Mouse (Mus musculus) lung, postnatal 25 days (tissue): ENCODE data around the gene Lhfpl2.

Experiments used
- DNase-seq: peaks from one replicate; pipeline ENCODE4 v3.0.0; 2022; ENCODE audit warnings: low spot score

Gene Lhfpl2

DNA sequence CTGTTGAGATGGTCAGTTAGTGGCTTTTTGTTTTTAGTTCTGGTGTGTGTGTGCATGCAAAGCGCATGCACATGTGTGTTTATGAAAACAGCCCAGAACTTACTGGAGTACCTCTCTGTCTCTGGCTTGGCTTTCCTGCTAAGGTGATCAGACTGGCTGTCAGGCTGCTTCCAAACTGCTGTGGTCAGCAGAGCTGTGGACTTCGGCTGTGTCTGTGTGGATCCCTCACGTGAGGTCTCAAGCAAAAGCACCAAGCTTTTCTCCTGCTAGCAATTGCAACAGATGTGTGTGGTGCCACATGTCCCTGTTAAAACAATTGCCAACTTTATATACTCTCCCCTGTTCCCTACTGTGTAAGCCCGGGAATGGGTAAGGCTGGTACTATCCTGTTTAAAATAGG lies 82.8 kb downstream of the Lhfpl2 start:
- no peak for DNase-seq

- DNase-seq: no peak
Observed at GRCm38 (mm10) chr13:94143063-94143652, 85.6 kb downstream of the Lhfpl2 start.

DNA sequence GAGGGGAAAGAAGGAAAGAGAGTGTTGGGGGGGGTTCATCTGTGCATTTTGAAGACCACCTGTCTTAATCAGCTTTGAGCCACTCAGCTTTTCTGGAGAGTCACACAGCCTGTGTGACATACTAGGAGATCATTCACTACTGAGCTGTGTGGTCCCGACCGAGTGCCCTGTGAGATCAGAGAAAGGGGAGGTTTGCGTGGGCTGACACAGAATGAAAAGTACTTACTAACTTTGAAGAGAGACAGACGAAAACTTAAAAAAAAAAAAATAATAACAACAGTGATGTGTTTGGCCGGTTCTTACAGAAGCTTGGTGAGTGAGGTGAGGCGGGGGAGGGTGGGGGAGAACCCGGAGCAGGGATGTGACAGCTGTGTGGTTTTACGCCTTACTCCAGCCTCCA lies 86.9 kb downstream of the Lhfpl2 start:
- DNase-seq: no peak

GRCm38 (mm10) chr13:94147257-94147656 lies 89.7 kb downstream of the Lhfpl2 start:
- DNase-seq: peak; percentile 37

DNA sequence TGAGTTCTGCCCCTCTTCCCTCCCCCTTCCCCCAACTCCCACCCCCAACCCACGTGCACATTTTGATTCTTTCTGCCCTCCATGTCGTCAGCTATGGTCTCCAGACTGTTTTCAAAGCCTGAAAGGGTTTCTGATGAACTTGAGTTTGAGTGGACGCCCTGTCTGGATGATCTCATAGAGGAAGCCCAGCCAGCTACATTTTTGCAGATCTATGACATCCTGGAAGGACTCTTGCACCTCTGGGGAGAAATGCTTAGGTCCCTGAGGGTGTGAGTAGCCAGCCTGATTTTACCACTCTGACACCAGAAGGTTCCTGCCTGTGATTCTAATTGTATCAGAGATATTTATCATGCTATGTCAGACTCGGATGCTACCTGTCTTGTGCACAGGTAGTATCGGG lies 91.4 kb downstream of the Lhfpl2 start:
- DNase-seq: no peak

DNA sequence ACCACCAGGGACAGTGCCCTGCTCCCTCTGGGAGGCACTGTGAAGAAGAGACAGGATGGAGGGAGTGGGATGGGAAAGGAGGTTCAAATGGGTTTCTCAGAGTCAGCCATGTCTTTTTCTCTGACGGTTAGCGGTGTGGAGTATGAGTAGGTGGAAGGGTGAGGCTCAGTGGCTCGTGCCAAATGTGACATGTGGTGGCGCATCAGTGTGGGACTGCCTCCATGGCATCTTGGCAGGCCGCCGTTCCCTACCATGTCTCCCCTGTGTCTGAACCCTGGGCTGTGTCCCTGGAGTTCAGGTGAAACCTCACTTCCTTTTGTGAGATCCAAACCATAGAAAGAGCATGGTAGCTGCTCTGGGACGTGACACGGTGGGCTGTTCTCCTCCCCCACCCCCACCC lies 92.2 kb downstream of the Lhfpl2 start:
- no peak for DNase-seq

DNA sequence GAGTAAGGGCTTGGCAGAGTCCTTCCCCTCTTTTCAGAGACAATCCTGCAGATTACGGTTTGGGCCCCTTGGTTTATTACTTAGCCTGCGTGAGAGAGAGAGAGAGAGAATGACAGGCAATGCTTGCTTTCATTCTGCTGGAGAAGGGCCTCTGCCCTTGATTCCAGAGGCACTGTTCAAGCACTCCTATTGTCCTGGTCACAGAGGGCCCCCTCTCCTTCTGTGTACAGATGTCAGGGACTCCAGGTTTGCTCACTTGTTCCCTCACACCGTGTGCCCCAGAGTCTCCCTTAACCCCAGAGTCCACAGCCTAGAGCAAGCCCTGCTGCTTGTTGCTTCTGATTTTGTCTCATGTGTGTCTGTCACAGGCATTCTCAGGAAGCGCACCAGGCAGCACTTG lies 93.7 kb downstream of the Lhfpl2 start:
- no peak for DNase-seq

- DNase-seq: no peak
Observed at GRCm38 (mm10) chr13:94152836-94153235, 95.2 kb downstream of the Lhfpl2 start.

DNA sequence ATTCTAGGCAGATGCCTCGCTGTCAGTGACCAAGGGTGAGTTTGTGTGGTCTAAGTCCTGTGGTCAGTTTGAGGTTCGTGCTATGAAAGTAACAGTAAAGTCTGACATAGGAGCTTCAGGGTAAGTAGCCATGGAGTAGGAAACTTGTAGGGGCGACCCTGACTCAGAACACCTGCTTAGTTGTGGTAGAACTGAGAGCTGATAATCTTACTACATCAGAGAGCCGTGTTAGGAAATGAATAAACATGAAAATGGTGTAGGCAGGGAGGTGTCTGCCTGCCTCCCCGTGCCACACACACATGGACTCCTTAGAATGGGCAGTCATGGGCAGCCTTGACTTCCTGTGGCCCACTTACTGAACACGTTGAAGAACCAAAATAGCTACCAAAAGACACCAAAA lies 96.1 kb downstream of the Lhfpl2 start:
- DNase-seq: no peak

DNA sequence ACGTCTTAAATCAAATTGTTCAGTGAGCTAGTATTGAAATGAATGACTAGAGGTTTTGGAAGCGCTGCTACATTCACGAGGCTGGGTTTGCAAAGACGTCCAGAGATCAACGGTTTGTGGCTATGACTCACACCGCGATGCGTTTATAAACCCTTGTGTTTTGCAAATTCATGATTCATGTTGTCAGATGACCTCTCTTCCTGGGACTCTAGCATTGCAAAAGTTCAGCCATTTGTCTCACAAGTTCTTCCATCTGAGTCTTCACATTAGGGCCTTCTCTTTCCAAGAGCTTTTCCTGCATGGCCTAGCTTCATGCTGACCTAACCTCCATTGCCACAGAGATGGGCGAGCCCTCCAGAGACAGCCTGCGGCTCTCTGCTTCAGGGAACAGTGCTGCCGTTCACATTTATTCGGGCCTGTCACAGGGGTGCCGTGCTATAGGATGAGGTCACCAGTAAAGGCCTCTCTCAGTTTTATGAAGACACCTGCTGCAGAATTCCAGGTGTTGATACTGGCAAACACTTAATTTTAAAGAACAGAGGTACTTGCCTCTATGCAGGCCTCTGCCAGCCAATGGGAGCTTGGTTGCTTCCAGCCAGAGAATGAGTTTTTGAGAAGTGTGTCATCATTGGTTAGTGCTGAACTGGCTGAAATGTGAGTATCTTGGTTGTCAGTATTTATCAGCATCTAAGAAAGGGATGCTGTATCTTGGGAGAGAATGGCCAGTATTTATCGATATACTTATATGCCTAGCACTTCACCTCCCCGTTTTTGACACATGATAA lies 97.1 kb downstream of the Lhfpl2 start:
- DNase-seq: peak; percentile 45

DNA sequence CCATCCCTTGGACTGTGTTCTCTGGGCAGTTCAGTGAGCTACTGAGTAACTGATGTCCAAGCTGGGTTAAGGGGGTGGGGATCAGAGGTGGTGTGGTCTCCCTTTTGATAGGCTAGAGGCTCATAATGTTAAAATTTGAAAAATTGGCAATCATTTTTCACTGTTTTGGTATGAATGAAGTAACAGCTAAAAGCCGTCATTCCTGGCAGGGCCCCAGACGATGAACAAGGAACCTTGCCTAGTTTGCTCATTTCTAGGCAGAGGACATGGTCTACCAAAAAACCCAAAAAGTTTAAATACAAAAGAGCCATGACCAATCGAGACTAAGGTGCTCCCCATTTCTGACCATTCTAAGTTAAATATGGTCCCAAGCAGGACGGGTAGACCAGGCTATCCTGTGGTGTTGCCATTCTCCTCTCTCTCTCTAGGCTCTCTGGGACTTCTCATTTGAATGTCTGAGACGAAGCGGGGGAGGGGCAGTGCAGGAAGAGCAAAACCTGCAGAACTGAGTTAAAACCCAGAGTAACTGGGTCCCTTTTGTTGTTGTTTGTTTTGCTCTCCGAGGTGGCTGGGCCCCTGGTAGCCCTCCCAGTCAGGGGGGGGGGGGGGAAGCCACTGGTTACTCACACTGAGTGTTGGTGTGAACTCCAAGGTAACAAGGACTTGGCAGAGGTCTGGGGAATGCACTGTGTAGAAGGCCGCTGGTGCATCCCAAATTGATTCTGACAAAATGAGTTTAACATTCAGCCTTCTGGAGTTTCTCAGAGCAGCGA lies 98.2 kb downstream of the Lhfpl2 start:
- no peak for DNase-seq

- no peak for DNase-seq
Observed at GRCm38 (mm10) chr13:94158864-94159477, 101.4 kb downstream of the Lhfpl2 start.

GRCm38 (mm10) chr13:94159478-94160220 lies 102.1 kb downstream of the Lhfpl2 start:
- no peak for DNase-seq

DNA sequence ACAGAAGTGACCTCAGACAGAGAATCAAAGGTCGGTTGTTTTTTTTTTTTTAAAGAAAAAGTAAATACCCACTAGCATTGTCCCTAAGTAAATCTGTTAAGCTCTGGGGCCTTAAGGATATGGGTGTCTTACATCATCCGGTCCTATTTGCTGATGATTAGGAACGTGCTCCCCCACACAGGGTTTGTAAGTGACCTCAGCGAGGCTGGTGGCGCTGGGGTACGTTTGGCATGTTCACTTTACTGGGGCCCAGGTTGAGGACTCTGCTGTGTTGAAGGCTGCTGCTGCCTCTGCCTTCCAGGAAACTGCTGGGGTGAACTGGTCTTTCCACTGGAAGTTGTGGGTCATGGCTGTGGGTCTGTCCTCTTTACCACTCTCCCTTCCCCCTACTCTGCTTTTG lies 106.9 kb downstream of the Lhfpl2 start:
- DNase-seq: no peak

DNA sequence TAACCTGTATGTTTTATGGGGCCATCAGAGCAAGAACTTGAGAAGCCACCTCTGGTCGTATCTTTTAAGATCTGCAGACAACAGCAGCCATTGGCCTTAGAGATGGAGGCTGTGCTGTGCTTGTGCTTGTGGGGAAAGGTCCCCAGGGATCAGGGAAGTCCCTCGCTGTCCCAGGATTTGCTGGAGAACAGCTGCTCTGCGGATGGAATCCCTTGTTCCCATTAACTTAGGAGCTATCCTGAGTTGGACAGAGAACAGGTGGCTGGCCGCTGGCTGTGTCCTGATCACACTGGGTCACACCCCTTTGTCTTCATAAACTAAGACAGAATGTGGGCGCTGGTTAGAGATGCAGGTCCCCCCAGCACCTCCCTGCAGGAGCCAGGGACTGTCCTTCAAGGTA lies 110.7 kb downstream of the Lhfpl2 start:
- DNase-seq: no peak

- DNase-seq: no peak
Observed at GRCm38 (mm10) chr13:94169325-94169916, 111.8 kb downstream of the Lhfpl2 start.

DNA sequence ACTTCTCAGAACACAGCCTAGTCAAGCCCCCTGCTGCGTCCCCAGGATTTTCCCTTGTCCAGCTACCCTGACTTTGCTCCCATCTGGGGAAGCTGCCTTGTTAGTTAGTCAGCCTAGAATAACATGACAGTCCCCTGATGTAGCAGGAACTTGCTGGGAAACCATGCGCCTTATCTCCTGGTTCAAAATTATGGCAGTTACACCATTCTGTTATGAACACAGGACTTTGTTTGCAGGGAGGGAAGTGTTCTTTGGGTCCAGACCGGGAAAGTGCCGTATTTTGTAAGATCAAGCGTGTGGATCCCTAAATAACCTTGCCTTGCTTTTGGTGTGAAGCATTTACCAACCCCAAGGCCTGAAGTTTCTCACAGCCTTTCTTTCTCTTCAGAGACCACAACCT lies 114.0 kb downstream of the Lhfpl2 start:
- DNase-seq: no peak

DNA sequence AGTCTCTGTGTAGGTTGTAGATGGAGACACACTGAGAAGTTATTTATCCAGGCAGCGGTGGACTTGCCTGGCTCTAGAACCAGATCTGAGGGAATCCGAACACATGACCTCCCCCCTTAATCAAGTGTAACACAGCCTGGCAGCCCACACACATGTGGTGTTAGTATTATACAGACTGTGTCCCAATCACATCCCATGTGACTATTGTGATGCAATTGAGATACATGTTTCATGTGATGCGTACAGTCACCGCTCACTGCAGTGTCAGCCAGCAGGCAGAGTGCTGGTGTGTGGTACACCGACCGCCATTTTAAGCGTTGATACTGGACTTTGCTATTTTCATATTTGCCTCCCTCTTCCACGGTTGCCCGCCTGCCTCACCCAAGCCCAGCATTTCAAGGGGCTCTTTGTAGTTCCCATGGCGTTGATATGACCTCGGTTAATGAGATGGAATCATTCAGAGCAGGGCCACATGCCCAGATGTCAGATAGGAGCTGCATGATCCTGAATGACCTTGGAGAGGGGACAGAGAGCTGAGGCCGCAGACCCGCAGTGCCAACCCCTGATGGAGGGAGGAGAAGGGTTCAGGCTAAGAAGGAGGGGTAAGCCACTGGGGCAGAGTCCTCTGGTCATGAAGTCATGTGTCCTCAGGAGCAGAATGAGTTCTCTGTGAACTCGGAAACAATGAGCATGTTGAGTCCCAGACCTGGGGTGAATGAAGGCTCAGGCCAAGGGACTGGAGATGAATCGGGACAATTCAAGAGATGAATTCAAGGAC lies 115.1 kb downstream of the Lhfpl2 start:
- no peak for DNase-seq

DNA sequence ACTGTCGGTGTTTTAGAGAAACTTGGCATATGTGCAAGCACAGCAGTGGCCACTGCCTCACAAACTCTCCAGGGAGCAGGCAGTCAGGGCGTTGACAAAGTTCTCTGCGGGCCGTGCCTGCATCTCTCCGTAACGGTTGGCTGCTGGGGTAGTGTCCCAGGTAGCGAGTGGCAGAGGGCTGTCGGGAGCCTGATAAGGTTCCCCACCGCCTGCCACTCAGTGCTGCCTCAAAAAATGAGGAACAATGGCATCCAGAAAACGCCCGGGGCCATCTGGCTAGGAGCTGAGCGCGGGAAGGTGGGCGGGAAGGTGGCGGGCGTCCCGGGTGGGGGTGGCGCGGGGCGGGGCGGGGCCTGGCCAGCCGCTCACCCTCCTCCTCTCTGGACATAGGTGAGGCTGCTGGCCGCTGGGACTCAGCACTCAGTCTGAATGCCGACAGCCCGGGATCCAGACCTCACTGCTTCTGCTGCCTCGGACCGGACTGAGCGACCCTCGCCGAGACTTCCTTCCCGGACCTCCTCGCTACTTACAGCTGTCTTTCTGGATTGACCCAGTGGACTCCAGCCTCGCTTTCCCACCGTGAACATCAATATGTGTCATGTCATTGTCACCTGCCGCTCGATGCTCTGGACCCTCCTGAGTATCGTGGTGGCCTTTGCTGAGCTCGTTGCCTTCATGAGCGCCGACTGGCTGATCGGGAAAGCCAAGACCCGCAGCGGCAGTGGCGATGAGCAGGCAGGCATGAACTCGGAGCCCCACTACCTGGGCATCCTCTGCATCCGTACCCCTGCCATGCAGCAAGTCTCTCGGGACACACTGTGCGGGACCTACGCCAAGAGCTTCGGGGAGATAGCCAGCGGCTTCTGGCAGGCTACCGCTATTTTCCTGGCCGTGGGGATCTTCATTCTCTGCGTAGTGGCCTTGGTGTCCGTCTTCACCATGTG lies 116.3 kb downstream of the Lhfpl2 start:
- DNase-seq: no peak
